Mouse (Mus musculus) R1 (cell line): ENCODE measurements around the gene Gm14444.
A peak's percentile ranks its signal among the peaks of the same experiment; 100 is the strongest.
"Not testable (repeated sequence)": the region's sequence is repeated elsewhere in the genome, so short reads cannot be mapped to it uniquely, and the experiment has no call there.

Experiments
- DNase-seq: peaks from one replicate; pipeline ENCODE4 v3.0.0-alpha.2; 2018; ENCODE audit warnings: low read depth, low spot score

Gm14444 gene

GRCm38 (mm10) chr2:175010022-175010421 is at the start of gene Gm14444:
TSS of gene Gm14444 (plus strand) at chr2:175010241.
- DNase-seq: peak; percentile 75

- DNase-seq: not testable (repeated sequence)
Measured at GRCm38 (mm10) chr2:174965466-174965865, 44.6 kb upstream of the Gm14444 start.

GRCm38 (mm10) chr2:175044268-175044667 is 34.2 kb downstream of the Gm14444 start:
- DNase-seq: not testable (repeated sequence)

GRCm38 (mm10) chr2:175067681-175068261 is 57.7 kb downstream of the Gm14444 start, which contains the start of gene Gm14393:
TSS of gene Gm14393 (minus strand) at chr2:175067781.
- peak; percentile 99 for DNase-seq
